Mouse (Mus musculus): ENCODE measurements around the gene Chst1. TPM values are rescaled to one million over a fixed set of nuclear protein-coding genes. Genes with fewer than 3 reads are reported as not detected.

Chst1 gene
- total RNA-seq (2023), result 0.35 TPM

DNA sequence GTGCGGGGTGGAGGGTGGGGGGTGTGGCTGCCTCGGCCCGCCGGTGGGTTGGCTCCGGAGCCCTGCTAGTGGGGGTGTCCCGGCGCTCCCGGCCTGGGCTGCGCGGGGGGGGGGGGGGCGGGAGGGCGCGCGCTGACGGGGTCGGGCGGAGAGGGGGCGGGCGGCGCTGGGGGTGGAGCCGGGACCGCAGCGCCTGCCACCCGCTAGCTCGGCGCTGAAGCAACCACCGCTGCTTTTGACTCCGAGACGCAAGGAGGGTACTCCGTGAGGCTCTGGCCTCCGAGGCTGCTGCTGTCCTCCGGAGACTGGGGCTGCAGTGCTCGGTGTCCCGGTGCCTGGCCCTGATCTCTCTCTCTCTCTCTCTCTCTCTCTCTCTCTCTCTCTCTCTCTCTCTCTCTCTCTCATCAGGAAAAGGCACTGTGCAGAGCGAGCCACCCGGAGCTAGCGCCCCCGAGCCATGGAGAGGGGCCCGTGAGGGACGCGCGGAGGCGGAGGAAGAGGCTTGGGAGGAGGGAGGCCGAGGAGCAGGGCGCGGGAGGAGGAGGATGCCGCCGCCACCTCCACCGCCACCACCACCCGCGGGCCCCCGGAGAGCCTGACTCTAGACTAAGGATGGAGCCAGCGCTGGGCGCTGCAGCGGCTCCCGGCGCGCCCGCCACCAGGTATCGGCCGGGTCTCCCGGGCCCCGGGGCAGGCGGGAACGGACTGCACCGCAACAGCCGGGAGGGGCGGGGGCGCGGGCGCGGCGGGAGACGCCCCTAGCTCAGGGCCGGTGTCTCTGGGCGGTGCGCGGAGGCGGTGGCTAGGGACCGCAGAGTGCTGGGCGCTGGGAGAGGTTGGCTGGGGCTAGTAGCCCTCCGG is at the start of gene Chst1:
Chst1 (plus strand) TSS at position 221 of the 861 bp plus-strand sequence.

Other genes with a start within 250 kb of the Chst1 start
- 34.2 TPM for gene Pex16, start 225.0 kb upstream of the Chst1 start, total RNA-seq (2023)
- gene Large2, start 224.8 kb upstream of the Chst1 start, total RNA-seq (2023), result not detected
- gene 1700029I15Rik, start 217.2 kb upstream of the Chst1 start, total RNA-seq (2023), result 8.1 TPM
- 0.76 TPM for gene Mapk8ip1, start 198.4 kb upstream of the Chst1 start, total RNA-seq (2023)
- 39.9 TPM for gene Cry2, start 165.7 kb upstream of the Chst1 start, total RNA-seq (2023)
- 20.5 TPM for gene Slc35c1, start 139.2 kb upstream of the Chst1 start, total RNA-seq (2023)

Data from CD4-positive naive resting alpha-beta T cell, adult 76 days (primary cell).